ENCODE assay signal across 9 mouse cellular contexts in genomic region chr11:116693899-116694249, GRCm38 (mm10). TPM values are rescaled to one million over a fixed set of nuclear protein-coding genes. Genes with fewer than 3 reads are reported as not detected.
DNase-seq lines count a peak whose midpoint lies in the region; ATAC-seq and TF ChIP-seq lines count a peak whose summit lies in the region.
"Had no signal": no experiment of that assay in that cellular context is flagged by ENCODE, and none has a peak within 500 bp of the region (broad histone marks: within the 10 kb centered on the region; RNA-seq: fewer than 3 reads in every experiment).

No protein-coding gene starts in this region.

- no peak for DNase-seq in heart, adult 8-10 months (ENCODE audit: low spot score)
- no peak for DNase-seq in hindbrain, embryonic 10.5 days (ENCODE audit: low spot score)
- no peak for DNase-seq in urinary bladder, postnatal 25 days (ENCODE audit: low spot score)
- DNase-seq in thymus, postnatal 4 days: no peak
- no peak for DNase-seq in T-cell, adult 2 months (ENCODE audit: low spot score)
- DNase-seq: B cell, adult 2 months had no signal

- TF ChIP-seq EP300 in ES-Bruce4 (IDR thresholded peaks at IDR 0.05; ENCODE audit: insufficient read depth, low read depth, low read length): no peak

- peak overlapping the region; percentile 85 for H3K4me2 ChIP-seq in heart, embryonic 11.5 days
- H3K4me2 ChIP-seq in liver, embryonic 16.5 days (ENCODE audit: low read depth, low read length): no peak overlapping the region

- H3K4me1 ChIP-seq in heart, embryonic 11.5 days (ENCODE audit: control insufficient read depth, insufficient read depth, low read length): peaks cover 7% of the 10 kb centered on the region; the same call in 1 of the 2 replicates
- H3K4me1 ChIP-seq in ES-Bruce4 (ENCODE audit: control insufficient read depth, insufficient read depth, low read length): peaks cover 11% of the 10 kb centered on the region
- peaks cover 35% of the 10 kb centered on the region for H3K4me1 ChIP-seq in hindbrain, embryonic 10.5 days (replicated peaks)
- H3K4me1 ChIP-seq in liver, embryonic 16.5 days (ENCODE audit: control insufficient read depth, low read depth, low read length): no peaks in the 10 kb centered on the region

- TF ChIP-seq CTCF in ES-Bruce4 (IDR thresholded peaks at IDR 0.05; ENCODE audit: low read depth, low read length): no peak

- no peaks in the 10 kb centered on the region for H3K9me3 ChIP-seq in heart, embryonic 11.5 days (replicated peaks; ENCODE audit: control insufficient read depth, low read length)
- no peaks in the 10 kb centered on the region for H3K9me3 ChIP-seq in ES-Bruce4 (replicated peaks; ENCODE audit: control insufficient read depth, insufficient read depth, low read length, poor library complexity, severe bottlenecking)
- H3K9me3 ChIP-seq in hindbrain, embryonic 10.5 days: no peaks in the 10 kb centered on the region
- no peaks in the 10 kb centered on the region for H3K9me3 ChIP-seq in liver, embryonic 16.5 days (replicated peaks; ENCODE audit: control insufficient read depth, low read length)

- H3K27ac ChIP-seq in heart, embryonic 11.5 days (ENCODE audit: low read depth, low read length): no peak overlapping the region
- no peak overlapping the region for H3K27ac ChIP-seq in ES-Bruce4 (ENCODE audit: insufficient read depth, low read length)
- peak overlapping the region; percentile 70; the same call in 1 of the 2 replicates for H3K27ac ChIP-seq in hindbrain, embryonic 10.5 days
- H3K27ac ChIP-seq in liver, embryonic 16.5 days (ENCODE audit: low read length): no peak overlapping the region

- H3K9ac ChIP-seq in heart, embryonic 11.5 days (ENCODE audit: low read depth, low read length): peak overlapping the region; percentile 68
- peak overlapping the region; percentile 57 for H3K9ac ChIP-seq in ES-Bruce4 (ENCODE audit: low read depth, poor library complexity, severe bottlenecking)
- H3K9ac ChIP-seq in liver, embryonic 16.5 days (ENCODE audit: low read depth, low read length): no peak overlapping the region

- WGBS in heart, embryonic 11.5 days (ENCODE audit: insufficient replicate concordance): 32% methylated on average over 4 of the region's 4 CpGs
- 33% methylated on average over 4 of the region's 4 CpGs for WGBS in hindbrain, embryonic 10.5 days
- WGBS in liver, embryonic 16.5 days (ENCODE audit: insufficient replicate concordance): 44% methylated on average over 4 of the region's 4 CpGs

- H3K27me3 ChIP-seq in heart, embryonic 11.5 days (ENCODE audit: control insufficient read depth, insufficient read depth, low read length): peaks cover 39% of the 10 kb centered on the region
- no peaks in the 10 kb centered on the region for H3K27me3 ChIP-seq in ES-Bruce4 (ENCODE audit: control insufficient read depth, insufficient read depth, low read length, poor library complexity, severe bottlenecking)
- peaks cover 54% of the 10 kb centered on the region for H3K27me3 ChIP-seq in hindbrain, embryonic 10.5 days (ENCODE audit: insufficient read depth, poor library complexity, severe bottlenecking)
- peaks cover 28% of the 10 kb centered on the region for H3K27me3 ChIP-seq in liver, embryonic 16.5 days (ENCODE audit: control insufficient read depth, insufficient read depth, low read depth, low read length)

- ATAC-seq in heart, embryonic 11.5 days (replicated peaks; ENCODE audit: insufficient number of reproducible peaks, low FRiP score, low TSS enrichment): no peak
- ATAC-seq in liver, embryonic 16.5 days (ENCODE audit: low read depth): no peak

- no peak for TF ChIP-seq POLR2A in ES-Bruce4 (IDR thresholded peaks at IDR 0.05; ENCODE audit: insufficient read depth, low read length)

- peak overlapping the region; percentile 44 for H3K4me3 ChIP-seq in heart, embryonic 11.5 days (ENCODE audit: low read depth, low read length)
- H3K4me3 ChIP-seq in ES-Bruce4 (ENCODE audit: low read depth, low read length): peak overlapping the region; percentile 60
- H3K4me3 ChIP-seq in hindbrain, embryonic 10.5 days: peak overlapping the region; percentile 57
- H3K4me3 ChIP-seq in liver, embryonic 16.5 days (ENCODE audit: low read depth, low read length): peak overlapping the region; percentile 43

- no peaks in the 10 kb centered on the region for H3K36me3 ChIP-seq in heart, embryonic 11.5 days (ENCODE audit: control insufficient read depth, insufficient read depth, low read length)
- H3K36me3 ChIP-seq in ES-Bruce4 (ENCODE audit: control insufficient read depth, insufficient read depth, low read length, poor library complexity, severe bottlenecking): no peaks in the 10 kb centered on the region
- no peaks in the 10 kb centered on the region for H3K36me3 ChIP-seq in hindbrain, embryonic 10.5 days
- no peaks in the 10 kb centered on the region for H3K36me3 ChIP-seq in liver, embryonic 16.5 days (ENCODE audit: control insufficient read depth, insufficient read depth)

RNA-seq across cellular contexts. Expression of gene Cygb, which starts 39.8 kb away (rescaled TPM):
- 1.1 and 1.2 TPM in 2 replicates for polyA plus RNA-seq in heart, embryonic 11.5 days (2014; fragmentation: Nextera tagmentation; extraction: Ambion mirVana)
- 10 to 100 TPM; 40.6 to 64.1 (median 43.0) TPM for total RNA-seq in heart, adult 8-10 months (2022)
- not detected in 2 replicates for polyA plus RNA-seq in ES-Bruce4 (2011; ENCODE audit: insufficient read depth, insufficient read length, low read depth, missing spikeins)
- 3.5 and 3.8 TPM in 2 replicates for polyA plus RNA-seq in hindbrain, embryonic 10.5 days (2016; fragmentation: Nextera tagmentation; extraction: Ambion mirVana)
- 1.1 and 1.2 TPM in 2 replicates for polyA plus RNA-seq in liver, embryonic 16.5 days (2015; fragmentation: Nextera tagmentation; extraction: Ambion mirVana)

RNA-seq across cellular contexts. Expression of gene Prcd, which starts 40.5 kb away (rescaled TPM):
- 0.35 and 0.92 TPM in 2 replicates for polyA plus RNA-seq in heart, embryonic 11.5 days (2014; fragmentation: Nextera tagmentation; extraction: Ambion mirVana)
- total RNA-seq in heart, adult 8-10 months (2022): 1 to 10 TPM; 1.4 to 2.0 (median 1.8) TPM
- polyA plus RNA-seq in ES-Bruce4 (2011; ENCODE audit: insufficient read depth, insufficient read length, low read depth, missing spikeins): not detected in 2 replicates
- 0.47 and 1.2 TPM in 2 replicates for polyA plus RNA-seq in hindbrain, embryonic 10.5 days (2016; fragmentation: Nextera tagmentation; extraction: Ambion mirVana)
- polyA plus RNA-seq in liver, embryonic 16.5 days (2015; fragmentation: Nextera tagmentation; extraction: Ambion mirVana): 0.12 TPM in 1 of 2 replicates, not detected in the other
